Mouse (Mus musculus) ovary, postnatal 36 days (tissue): ENCODE results near the gene Smad9.

Experiments used
- DNase-seq: peaks from one replicate; pipeline ENCODE4 v3.0.0; 2022; ENCODE audit warnings: low spot score, mixed read lengths

The Smad9 gene

GRCm38 (mm10) chr3:54809111-54809510, 53.7 kb downstream of the Smad9 start:
- DNase-seq: no peak

- no peak for DNase-seq
Measured at GRCm38 (mm10) chr3:54811616-54812015, 56.2 kb downstream of the Smad9 start.

GRCm38 (mm10) chr3:54813418-54813988, 58.1 kb downstream of the Smad9 start:
- no peak for DNase-seq

GRCm38 (mm10) chr3:54814622-54815021, 59.2 kb downstream of the Smad9 start:
- no peak for DNase-seq

- peak; percentile 17 for DNase-seq
Measured at GRCm38 (mm10) chr3:54815292-54815691, 59.9 kb downstream of the Smad9 start.

- DNase-seq: no peak
Measured at GRCm38 (mm10) chr3:54822526-54822925, 67.1 kb downstream of the Smad9 start.

GRCm38 (mm10) chr3:54832491-54832890, 77.1 kb downstream of the Smad9 start:
- DNase-seq: no peak

GRCm38 (mm10) chr3:54835421-54835820, 80.0 kb downstream of the Smad9 start:
- no peak for DNase-seq
